Mouse (Mus musculus): ENCODE results near the gene Nupl1. TPM values are rescaled to one million over a fixed set of nuclear protein-coding genes. Genes with fewer than 3 reads are reported as not detected.

The Nupl1 gene
- total RNA-seq (2023): not detected

GRCm38 (mm10) chr14:60251281-60252003 lies at the start of gene Nupl1, which contains the start of gene Gm49336:
Gene Nupl1, minus strand, starts transcription at chr14:60251431.
Gene Gm49336, minus strand, starts transcription at chr14:60251507.

GRCm38 (mm10) chr14:60264990-60265876 lies 14.0 kb upstream of the Nupl1 start, which contains the start of gene Mtmr6:
Gene Mtmr6, plus strand, starts transcription at chr14:60265228.

GRCm38 (mm10) chr14:60196884-60197283 lies 54.3 kb downstream of the Nupl1 start, which contains the start of gene Atp8a2:
Gene Atp8a2, minus strand, starts transcription at chr14:60197179.

Other genes with a start within 250 kb of the Nupl1 start
- gene Atp8a2, start 54.3 kb downstream of the Nupl1 start, total RNA-seq (2023): 4.3 TPM
- 71.5 TPM for gene Gm49336, start 76 bp upstream of the Nupl1 start, total RNA-seq (2023)
- 46.4 TPM for gene Mtmr6, start 13.8 kb upstream of the Nupl1 start, total RNA-seq (2023)
- not detected for gene Amer2, start 121.8 kb upstream of the Nupl1 start, total RNA-seq (2023)